Mouse (Mus musculus) liver, embryonic 16.5 days (tissue): ENCODE measurements around the gene Il10. TPM values are rescaled to one million over a fixed set of nuclear protein-coding genes. Genes with fewer than 3 reads are reported as not detected.

ENCODE experiments used
- ATAC-seq: fragments of 200-750 bp; cut with Nextera tagmentation; 2 replicates; pipeline ENCODE4 v1.8.0; 2017; ENCODE audit warnings: low read depth, mild to moderate bottlenecking, moderate number of reproducible peaks, moderate library complexity
- H3K27ac ChIP-seq: fragments of 300-500 bp; sonication (generic); 2 replicates; pipeline ENCODE4 v1.5.1; 2014; ENCODE audit warnings: mild to moderate bottlenecking, low read length
- H3K27me3 ChIP-seq: fragments of 300-500 bp; sonication (generic); 2 replicates; pipeline ENCODE4 v1.6.1; 2014; ENCODE audit warnings: low read depth, low read length, mixed read lengths; ENCODE audit not compliant: control insufficient read depth, insufficient read depth
- H3K36me3 ChIP-seq: fragments of 300-500 bp; sonication (generic); 2 replicates; pipeline ENCODE4 v1.6.1; 2014; ENCODE audit warnings: mild to moderate bottlenecking; ENCODE audit not compliant: control insufficient read depth, insufficient read depth
- H3K4me1 ChIP-seq: fragments of 300-500 bp; sonication (generic); 2 replicates; pipeline ENCODE4 v1.6.1; 2014; ENCODE audit warnings: low read depth, low read length, mixed read lengths; ENCODE audit not compliant: control insufficient read depth
- H3K4me2 ChIP-seq: fragments of 300-500 bp; sonication (generic); 2 replicates; pipeline ENCODE4 v1.6.1; 2014; ENCODE audit warnings: low read depth, low read length, mixed read lengths
- H3K4me3 ChIP-seq: fragments of 300-500 bp; sonication (generic); 2 replicates; pipeline ENCODE4 v1.5.1; 2014; ENCODE audit warnings: low read depth, mild to moderate bottlenecking, low read length
- H3K9ac ChIP-seq: fragments of 300-500 bp; sonication (generic); 2 replicates; pipeline ENCODE4 v1.6.1; 2014; ENCODE audit warnings: low read depth, low read length
- H3K9me3 ChIP-seq: fragments of 300-500 bp; sonication (generic); replicated peaks from 2 replicates; pipeline ENCODE4 v1.6.1; 2016; ENCODE audit warnings: low read length; ENCODE audit not compliant: control insufficient read depth
- WGBS: fragments of 180-500 bp; shearing (Covaris S2); extraction: QIAGEN DNeasy Blood & Tissue Kit; methylation state at CpG from one replicate; pipeline ENCODE4 v1.1.7; 2014; ENCODE audit not compliant: insufficient replicate concordance; 5-methylcytosine and 5-hydroxymethylcytosine counted together
- polyA plus RNA-seq: library from polyadenylated mRNA; unstranded; fragments of >200 nt; fragmentation: Nextera tagmentation; extraction: Ambion mirVana; gene quantifications from 2 replicates; pipeline ENCODE4 v1.2.1, GENCODE M21; 2015

The Il10 gene
- polyA plus RNA-seq, 1 experiment from 2014 or later = not detected

- Histone ChIP-seq H3K9me3 (no peaks in the 10 kb centered on the region), H3K36me3 (no peaks in the 10 kb centered on the region), H3K27me3 (no peaks in the 10 kb centered on the region), H3K9ac (no peak overlapping the region), H3K27ac (no peak overlapping the region), H3K4me2 (no peak overlapping the region), H3K4me3 (no peak overlapping the region), H3K4me1 (no peaks in the 10 kb centered on the region)
- no peak for ATAC-seq
- 67% methylated on average over 5 of the region's 5 CpGs for WGBS
Measured at GRCm38 (mm10) chr1:131039479-131039878, 19.8 kb downstream of the Il10 start.

GRCm38 (mm10) chr1:131042263-131042662 is 22.6 kb downstream of the Il10 start:
- Histone ChIP-seq H3K27me3 (no peaks in the 10 kb centered on the region), H3K9ac (no peak overlapping the region), H3K9me3 (no peaks in the 10 kb centered on the region), H3K36me3 (no peaks in the 10 kb centered on the region), H3K4me1 (no peaks in the 10 kb centered on the region), H3K4me2 (no peak overlapping the region), H3K27ac (no peak overlapping the region), H3K4me3 (no peak overlapping the region)
- no peak for ATAC-seq
- WGBS = 51% methylated on average over 2 of the region's 2 CpGs

GRCm38 (mm10) chr1:131042721-131043120 is 23.1 kb downstream of the Il10 start:
- Histone ChIP-seq H3K4me3 (no peak overlapping the region), H3K9ac (no peak overlapping the region), H3K27ac (no peak overlapping the region), H3K9me3 (no peaks in the 10 kb centered on the region), H3K4me2 (no peak overlapping the region), H3K27me3 (no peaks in the 10 kb centered on the region), H3K4me1 (no peaks in the 10 kb centered on the region), H3K36me3 (no peaks in the 10 kb centered on the region)
- WGBS = 79% methylated on average over 3 of the region's 3 CpGs
- ATAC-seq = no peak

GRCm38 (mm10) chr1:131043636-131044035 is 24.0 kb downstream of the Il10 start:
- no peak overlapping the region for H3K9ac ChIP-seq
- no peaks in the 10 kb centered on the region for H3K36me3 ChIP-seq
- no peaks in the 10 kb centered on the region for H3K27me3 ChIP-seq
- no peak for ATAC-seq
- no peaks in the 10 kb centered on the region for H3K9me3 ChIP-seq
- no peak overlapping the region for H3K4me2 ChIP-seq
- H3K4me3 ChIP-seq = no peak overlapping the region
- no peaks in the 10 kb centered on the region for H3K4me1 ChIP-seq
- WGBS = 65% methylated on average over 4 of the region's 4 CpGs
- H3K27ac ChIP-seq = no peak overlapping the region

- Histone ChIP-seq H3K4me1 (no peaks in the 10 kb centered on the region), H3K4me3 (no peak overlapping the region), H3K4me2 (no peak overlapping the region), H3K9ac (no peak overlapping the region), H3K27me3 (no peaks in the 10 kb centered on the region), H3K36me3 (no peaks in the 10 kb centered on the region), H3K27ac (no peak overlapping the region), H3K9me3 (no peaks in the 10 kb centered on the region)
- ATAC-seq = no peak
- WGBS = 61% methylated on average over 2 of the region's 2 CpGs
Measured at GRCm38 (mm10) chr1:131045723-131046355, 26.2 kb downstream of the Il10 start.

GRCm38 (mm10) chr1:131046607-131047006 is 27.0 kb downstream of the Il10 start:
- H3K27ac ChIP-seq = no peak overlapping the region
- 69% methylated on average over 10 of the region's 10 CpGs for WGBS
- ATAC-seq = no peak
- no peaks in the 10 kb centered on the region for H3K9me3 ChIP-seq
- H3K4me2 ChIP-seq = no peak overlapping the region
- H3K36me3 ChIP-seq = no peaks in the 10 kb centered on the region
- no peak overlapping the region for H3K9ac ChIP-seq
- no peak overlapping the region for H3K4me3 ChIP-seq
- no peaks in the 10 kb centered on the region for H3K27me3 ChIP-seq
- H3K4me1 ChIP-seq = no peaks in the 10 kb centered on the region

GRCm38 (mm10) chr1:131048121-131048863 is 28.6 kb downstream of the Il10 start:
- WGBS = 54% methylated on average over 6 of the region's 6 CpGs
- no peak overlapping the region for H3K27ac ChIP-seq
- H3K4me3 ChIP-seq = no peak overlapping the region
- no peaks in the 10 kb centered on the region for H3K9me3 ChIP-seq
- no peaks in the 10 kb centered on the region for H3K4me1 ChIP-seq
- no peaks in the 10 kb centered on the region for H3K27me3 ChIP-seq
- no peak overlapping the region for H3K4me2 ChIP-seq
- no peak overlapping the region for H3K9ac ChIP-seq
- no peaks in the 10 kb centered on the region for H3K36me3 ChIP-seq
- no peak for ATAC-seq

GRCm38 (mm10) chr1:131048946-131049345 is 29.3 kb downstream of the Il10 start:
- Histone ChIP-seq H3K27ac (no peak overlapping the region), H3K4me1 (no peaks in the 10 kb centered on the region), H3K4me2 (no peak overlapping the region), H3K27me3 (no peaks in the 10 kb centered on the region), H3K4me3 (no peak overlapping the region), H3K9ac (no peak overlapping the region), H3K9me3 (no peaks in the 10 kb centered on the region), H3K36me3 (no peaks in the 10 kb centered on the region)
- WGBS = 69% methylated on average over 8 of the region's 8 CpGs
- no peak for ATAC-seq

- WGBS = 67% methylated on average over 5 of the region's 5 CpGs
- no peaks in the 10 kb centered on the region for H3K4me1 ChIP-seq
- H3K27ac ChIP-seq = no peak overlapping the region
- H3K27me3 ChIP-seq = no peaks in the 10 kb centered on the region
- no peak overlapping the region for H3K9ac ChIP-seq
- H3K4me3 ChIP-seq = no peak overlapping the region
- peaks cover 2% of the 10 kb centered on the region; the same call in 1 of the 2 replicates for H3K36me3 ChIP-seq
- ATAC-seq = no peak
- no peak overlapping the region for H3K4me2 ChIP-seq
- H3K9me3 ChIP-seq = no peaks in the 10 kb centered on the region
Measured at GRCm38 (mm10) chr1:131049361-131049806, 29.7 kb downstream of the Il10 start.
